Mouse (Mus musculus) bone marrow, adult 2 months (tissue): Measurements from ENCODE around the gene Gm13277. TPM values are rescaled to one million over a fixed set of nuclear protein-coding genes. Genes with fewer than 3 reads are reported as not detected.
"Not testable (repeated sequence)": the region's sequence is repeated elsewhere in the genome, so short reads cannot be mapped to it uniquely, and the experiment has no call there.

ENCODE experiments used
- H3K27ac ChIP-seq: fragments of 200-500 bp; 2 replicates; pipeline ENCODE4 v1.5.1; 2012; ENCODE audit warnings: low read depth, mild to moderate bottlenecking, control low read depth, inconsistent platforms, low read length; ENCODE audit not compliant: control insufficient read depth, poor library complexity, insufficient read depth
- H3K4me1 ChIP-seq: fragments of 200-500 bp; 2 replicates; pipeline ENCODE4 v1.6.1; 2011; ENCODE audit warnings: low read length; ENCODE audit not compliant: control insufficient read depth, insufficient read depth
- H3K4me3 ChIP-seq: fragments of 200-500 bp; replicated peaks from 2 replicates; pipeline ENCODE3; 2011; ENCODE audit warnings: mild to moderate bottlenecking, low read depth, low read length, control low read depth; ENCODE audit not compliant: control insufficient read depth
- CTCF ChIP-seq: fragments of 200-500 bp; IDR thresholded peaks from 2 replicates; pipeline ENCODE4 v1.5.1; 2011; ENCODE audit warnings: low read length, control low read depth; ENCODE audit not compliant: control insufficient read depth, insufficient read depth
- POLR2A ChIP-seq: fragments of 200-500 bp; IDR thresholded peaks from 2 replicates; pipeline ENCODE4 v1.6.1; 2011; ENCODE audit warnings: low read depth, mild to moderate bottlenecking, control low read depth, low read length, borderline replicate concordance; ENCODE audit not compliant: control insufficient read depth
- WGBS: fragments of 180-500 bp; shearing (Covaris S2); methylation state at CpG from one replicate; pipeline ENCODE4 v1.1.7; 2018; 5-methylcytosine and 5-hydroxymethylcytosine counted together
- polyA plus RNA-seq: library from polyadenylated mRNA; stranded (reverse); fragments of >200 nt; gene quantifications from 2 replicates; pipeline ENCODE4 v1.2.4, GENCODE M21; 2011; ENCODE audit warnings: low replicate concordance; ENCODE audit not compliant: missing spikeins, insufficient read depth, insufficient read length

The Gm13277 gene
- polyA plus RNA-seq = not detected in 2 replicates

- WGBS = 0% methylated on average over 3 of the region's 28 CpGs
- not testable (repeated sequence) for H3K27ac ChIP-seq, H3K4me1 ChIP-seq, H3K4me3 ChIP-seq
- TF ChIP-seq CTCF = peak; percentile 45
Observed at GRCm38 (mm10) chr4:88788402-88788801, at the start of gene Gm13277. Gene Gm13277 (plus strand): TSS chr4:88788632.

GRCm38 (mm10) chr4:88739036-88739435 is 49.4 kb upstream of the Gm13277 start:
- 49% methylated on average over 6 of the region's 6 CpGs for WGBS

GRCm38 (mm10) chr4:88741426-88741825 is 47.0 kb upstream of the Gm13277 start:
- WGBS = 10% methylated on average over 4 of the region's 4 CpGs
- TF ChIP-seq POLR2A (no peak), CTCF (no peak)

More at GRCm38 (mm10) chr4:88739036-88739435, 49.4 kb upstream of the Gm13277 start:
- H3K27ac ChIP-seq = no peak overlapping the region
- no peak overlapping the region for H3K4me3 ChIP-seq
- TF ChIP-seq POLR2A (no peak), CTCF (no peak)
- peaks cover 2% of the 10 kb centered on the region; the same call in 1 of the 2 replicates for H3K4me1 ChIP-seq

GRCm38 (mm10) chr4:88742771-88743371 is 45.6 kb upstream of the Gm13277 start:
- TF ChIP-seq CTCF (no peak), POLR2A (no peak)
- Histone ChIP-seq H3K4me3 (no peak overlapping the region), H3K27ac (0 out of 2 replicates have a peak overlapping the region, but pooled peaks have one; percentile 45), H3K4me1 (peaks cover 5% of the 10 kb centered on the region)
- 10% methylated on average over 7 of the region's 7 CpGs for WGBS

More at GRCm38 (mm10) chr4:88741426-88741825, 47.0 kb upstream of the Gm13277 start:
- Histone ChIP-seq H3K4me1 (peaks cover 5% of the 10 kb centered on the region), H3K4me3 (no peak overlapping the region), H3K27ac (no peak overlapping the region)

- 58% methylated on average over 3 of the region's 3 CpGs for WGBS
- Histone ChIP-seq H3K4me1 (peaks cover 5% of the 10 kb centered on the region), H3K4me3 (no peak overlapping the region), H3K27ac (no peak overlapping the region)
- TF ChIP-seq CTCF (peak; percentile 13; the same call in 1 of the 2 replicates), POLR2A (no peak)
Observed at GRCm38 (mm10) chr4:88744207-88744606, 44.2 kb upstream of the Gm13277 start.

GRCm38 (mm10) chr4:88749926-88750325 is 38.5 kb upstream of the Gm13277 start:
- WGBS = 86% methylated on average over 6 of the region's 6 CpGs
- TF ChIP-seq POLR2A (no peak), CTCF (no peak)
- Histone ChIP-seq H3K4me1 (peaks cover 2% of the 10 kb centered on the region), H3K4me3 (no peak overlapping the region), H3K27ac (no peak overlapping the region)

- WGBS = 92% methylated on average over 15 of the region's 15 CpGs
- not testable (repeated sequence) for H3K4me1 ChIP-seq, H3K27ac ChIP-seq, H3K4me3 ChIP-seq
Observed at GRCm38 (mm10) chr4:88754818-88755340, 33.6 kb upstream of the Gm13277 start, which contains the start of gene Gm13271. Gene Gm13271 (plus strand): TSS chr4:88754868.

- WGBS = 4% methylated on average over 28 of the region's 31 CpGs
- not testable (repeated sequence) for H3K4me1 ChIP-seq
- H3K4me3 ChIP-seq = peak overlapping the region; percentile 62
- H3K27ac ChIP-seq = peak overlapping the region; percentile 92
Observed at GRCm38 (mm10) chr4:88756581-88757513, 31.6 kb upstream of the Gm13277 start.
